Mouse (Mus musculus): ENCODE results near the gene Casp7. TPM values are rescaled to one million over a fixed set of nuclear protein-coding genes. Genes with fewer than 3 reads are reported as not detected.

Casp7 gene
- total RNA-seq, 2 experiments from 2014 or later, result 2.4 to 4.9 TPM

DNA sequence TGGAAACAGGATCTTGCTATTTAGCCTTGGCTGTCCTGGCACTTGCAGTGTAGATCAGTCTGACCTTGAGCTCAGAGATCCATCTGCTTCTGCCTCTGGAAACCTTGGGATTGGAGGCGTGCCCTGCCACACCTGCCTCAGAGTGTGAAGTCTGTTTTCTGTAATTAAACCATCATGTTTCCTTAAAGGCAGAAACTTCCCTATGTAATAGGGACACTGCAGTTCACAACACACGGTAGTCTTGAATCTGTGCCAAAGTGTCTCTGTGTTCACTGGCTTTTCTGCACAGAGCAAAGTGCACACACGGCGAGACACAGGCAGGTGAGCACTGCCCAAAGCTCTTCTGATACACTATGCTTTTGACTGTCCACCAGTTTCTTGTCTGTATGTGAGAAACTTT lies 21.5 kb downstream of the Casp7 start:
- Histone ChIP-seq H3K4me3 (no peak overlapping the region), H3K27ac (peak overlapping the region; percentile 24; the same call in 1 of the 2 replicates)
- intact Hi-C loops (cut with DNase I), result no loop called here
- no peak for TF ChIP-seq CTCF (IDR thresholded peaks at IDR 0.05)
- DNase-seq, result peak; percentile 15

- Histone ChIP-seq H3K4me3 (no peak overlapping the region), H3K27ac (peak overlapping the region; percentile 69)
- peak; percentile 22 for DNase-seq
- intact Hi-C loops (cut with DNase I), result no loop called here
- no peak for TF ChIP-seq CTCF (IDR thresholded peaks at IDR 0.05)
Measured at GRCm38 (mm10) chr19:56419452-56419851, 22.5 kb downstream of the Casp7 start.

DNA sequence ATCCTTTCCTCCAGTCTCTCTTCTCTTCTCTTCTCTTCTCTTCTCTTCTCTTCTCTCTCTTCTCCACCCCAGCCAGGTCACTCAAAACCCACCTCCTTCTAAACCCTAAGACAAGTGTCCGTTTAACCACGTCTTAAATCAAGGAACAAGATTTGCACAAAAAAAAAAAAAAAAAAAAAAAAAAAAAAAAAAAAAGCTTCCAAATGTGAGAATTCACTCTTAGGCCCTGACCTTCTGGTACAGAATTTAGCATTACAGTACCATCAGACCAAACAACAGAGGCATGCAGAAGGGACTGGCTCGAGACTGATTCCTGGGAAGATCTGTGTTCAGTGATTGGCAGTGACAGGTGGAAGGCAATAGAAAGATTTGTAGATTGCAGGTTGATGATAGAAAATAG lies 23.4 kb downstream of the Casp7 start:
- Histone ChIP-seq H3K4me3 (no peak overlapping the region), H3K27ac (no peak overlapping the region)
- intact Hi-C loops (cut with DNase I), result loop anchor here (5.0 to 10.0 kb wide), 2 partner anchors 394 to 487 kb away; no protein-coding TSS in a partner anchor
- TF ChIP-seq CTCF (IDR thresholded peaks at IDR 0.05), result no peak
- no peak for DNase-seq

- Histone ChIP-seq H3K4me3 (peak overlapping the region; percentile 54), H3K27ac (peak overlapping the region; percentile 79)
- peak; percentile 81 for TF ChIP-seq CTCF (IDR thresholded peaks at IDR 0.05)
- peak; percentile 90 for DNase-seq
- intact Hi-C loops (cut with DNase I), result loop anchor here (1.0 to 10.0 kb wide), 3 partner anchors 355 to 485 kb away; no protein-coding TSS in a partner anchor
Measured at GRCm38 (mm10) chr19:56422476-56423338, 25.8 kb downstream of the Casp7 start.

GRCm38 (mm10) chr19:56423370-56423769 lies 26.4 kb downstream of the Casp7 start:
- intact Hi-C loops (cut with DNase I), result loop anchor here (1.0 to 10.0 kb wide), 3 partner anchors 354 to 484 kb away; no protein-coding TSS in a partner anchor
- peak; percentile 26 for DNase-seq
- Histone ChIP-seq H3K4me3 (no peak overlapping the region), H3K27ac (peak overlapping the region; percentile 79; the same call in 1 of the 2 replicates)
- TF ChIP-seq CTCF (IDR thresholded peaks at IDR 0.05), result no peak

- H3K4me3 ChIP-seq, result no peak overlapping the region
- peak overlapping the region; percentile 57; the same call in 1 of the 2 replicates for H3K27ac ChIP-seq
- DNase-seq, result peak; percentile 14
- intact Hi-C loops (cut with DNase I), result loop anchor here (5.0 to 10.0 kb wide), 2 partner anchors 390 to 482 kb away; no protein-coding TSS in a partner anchor
- no peak for TF ChIP-seq CTCF (IDR thresholded peaks at IDR 0.05)
Measured at GRCm38 (mm10) chr19:56424606-56425395, 27.9 kb downstream of the Casp7 start.

DNA sequence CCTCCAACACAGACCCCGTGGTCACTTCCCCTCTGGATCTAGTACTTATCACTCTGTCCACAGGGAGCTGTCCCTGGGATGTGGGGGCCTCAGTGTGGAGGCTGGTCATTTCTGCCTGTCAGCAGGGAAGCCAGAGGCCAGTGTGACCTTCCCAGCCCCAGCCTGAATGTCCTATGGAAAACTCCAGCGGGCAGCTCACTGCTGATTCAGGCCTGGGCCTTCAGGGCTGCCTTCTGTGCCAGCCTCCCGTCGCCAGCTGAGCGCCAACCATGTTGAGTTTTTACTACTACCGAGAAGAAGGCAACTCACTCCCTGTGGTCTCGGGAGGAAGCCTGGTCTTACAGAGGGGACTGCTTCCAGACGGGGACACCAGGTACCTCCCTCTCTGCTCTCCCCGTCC lies 28.6 kb downstream of the Casp7 start:
- peak; percentile 48 for DNase-seq
- H3K27ac ChIP-seq, result peak overlapping the region; percentile 57
- TF ChIP-seq CTCF (IDR thresholded peaks at IDR 0.05), result no peak
- peak overlapping the region; percentile 28 for H3K4me3 ChIP-seq
- intact Hi-C loops (cut with DNase I), result loop anchor here (10.0 kb wide), 1 partner anchor 389 kb away; no protein-coding TSS in a partner anchor

- no peak overlapping the region for H3K4me3 ChIP-seq
- no peak overlapping the region for H3K27ac ChIP-seq
- DNase-seq, result no peak
- intact Hi-C loops (cut with DNase I), result no loop called here
- no peak for TF ChIP-seq CTCF (IDR thresholded peaks at IDR 0.05)
Measured at GRCm38 (mm10) chr19:56430369-56430768, 33.4 kb downstream of the Casp7 start.

- intact Hi-C loops (cut with DNase I), result no loop called here
- no peak for DNase-seq
- no peak for TF ChIP-seq CTCF (IDR thresholded peaks at IDR 0.05)
- no peak overlapping the region for H3K4me3 ChIP-seq
- no peak overlapping the region for H3K27ac ChIP-seq
Measured at GRCm38 (mm10) chr19:56432706-56433105, 35.8 kb downstream of the Casp7 start.

DNA sequence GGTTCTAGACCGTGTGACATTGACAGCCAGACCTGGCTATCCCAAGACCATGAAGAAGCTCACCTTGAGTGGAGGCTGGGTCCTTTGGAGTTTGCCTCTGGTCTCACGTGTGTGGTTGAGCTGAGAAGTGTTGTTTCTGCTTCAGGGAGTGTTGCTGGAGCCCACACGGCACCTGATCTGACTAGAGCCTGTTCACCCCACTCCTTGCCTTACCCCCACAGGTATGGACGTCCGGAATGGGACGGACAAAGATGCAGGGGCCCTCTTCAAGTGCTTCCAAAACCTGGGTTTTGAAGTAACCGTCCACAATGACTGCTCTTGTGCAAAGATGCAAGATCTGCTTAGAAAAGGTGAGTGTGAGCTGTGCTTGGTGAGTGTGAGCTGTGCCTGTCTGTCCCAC lies 36.7 kb downstream of the Casp7 start:
- no peak overlapping the region for H3K27ac ChIP-seq
- no peak for TF ChIP-seq CTCF (IDR thresholded peaks at IDR 0.05)
- no peak overlapping the region for H3K4me3 ChIP-seq
- intact Hi-C loops (cut with DNase I), result no loop called here
- DNase-seq, result no peak

- no peak overlapping the region for H3K4me3 ChIP-seq
- intact Hi-C loops (cut with DNase I), result no loop called here
- no peak for DNase-seq
- no peak for TF ChIP-seq CTCF (IDR thresholded peaks at IDR 0.05)
- no peak overlapping the region for H3K27ac ChIP-seq
Measured at GRCm38 (mm10) chr19:56436380-56436779, 39.5 kb downstream of the Casp7 start.

DNA sequence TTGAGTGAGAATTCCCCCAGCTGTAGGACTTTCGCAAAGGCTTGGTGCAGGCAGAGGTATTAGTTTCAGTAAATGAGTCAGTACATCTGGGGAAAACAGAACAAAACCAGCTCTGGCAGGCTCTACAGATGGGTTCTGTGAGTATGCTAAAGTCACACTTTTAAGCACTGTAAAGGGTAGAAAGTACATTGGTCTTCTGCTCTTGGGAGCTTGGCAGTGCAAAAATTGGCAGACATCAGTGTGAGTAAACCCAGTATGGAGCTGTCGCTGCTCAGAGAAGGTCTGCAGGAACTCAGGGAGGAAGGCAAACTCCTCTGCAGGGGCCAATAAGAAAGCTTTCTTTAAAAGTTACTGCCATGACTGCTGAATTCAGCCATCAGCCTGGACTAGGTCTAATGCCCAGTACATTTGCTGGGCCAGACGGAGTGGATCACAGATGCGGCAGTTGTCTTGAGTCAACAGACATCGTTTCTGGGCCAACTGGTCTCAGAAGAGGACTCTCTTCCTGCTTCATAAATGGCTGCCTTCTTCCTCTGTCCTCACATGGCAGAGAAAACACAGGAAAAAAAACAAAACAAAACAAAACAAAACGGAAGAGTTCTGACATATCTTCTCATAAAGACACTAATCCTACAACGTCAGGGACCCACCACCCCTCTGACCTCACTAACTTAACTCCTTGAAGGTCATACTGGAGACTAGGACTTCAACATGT lies 41.6 kb downstream of the Casp7 start:
- no peak for TF ChIP-seq CTCF (IDR thresholded peaks at IDR 0.05)
- H3K27ac ChIP-seq, result no peak overlapping the region
- DNase-seq, result no peak

More for the DNA sequence above, 41.6 kb downstream of the Casp7 start:
- intact Hi-C loops (cut with DNase I), result no loop called here
- H3K4me3 ChIP-seq, result no peak overlapping the region

Measured in gastrocnemius, adult 2 months (tissue).